Mouse (Mus musculus): ENCODE measurements at regions not wholly inside any gene's neighbourhood (a gene's known extent, or its start where the extent isn't known, plus 50 kb on each side); places are given as distances from the start of the nearest gene placed in this dataset.

DNA sequence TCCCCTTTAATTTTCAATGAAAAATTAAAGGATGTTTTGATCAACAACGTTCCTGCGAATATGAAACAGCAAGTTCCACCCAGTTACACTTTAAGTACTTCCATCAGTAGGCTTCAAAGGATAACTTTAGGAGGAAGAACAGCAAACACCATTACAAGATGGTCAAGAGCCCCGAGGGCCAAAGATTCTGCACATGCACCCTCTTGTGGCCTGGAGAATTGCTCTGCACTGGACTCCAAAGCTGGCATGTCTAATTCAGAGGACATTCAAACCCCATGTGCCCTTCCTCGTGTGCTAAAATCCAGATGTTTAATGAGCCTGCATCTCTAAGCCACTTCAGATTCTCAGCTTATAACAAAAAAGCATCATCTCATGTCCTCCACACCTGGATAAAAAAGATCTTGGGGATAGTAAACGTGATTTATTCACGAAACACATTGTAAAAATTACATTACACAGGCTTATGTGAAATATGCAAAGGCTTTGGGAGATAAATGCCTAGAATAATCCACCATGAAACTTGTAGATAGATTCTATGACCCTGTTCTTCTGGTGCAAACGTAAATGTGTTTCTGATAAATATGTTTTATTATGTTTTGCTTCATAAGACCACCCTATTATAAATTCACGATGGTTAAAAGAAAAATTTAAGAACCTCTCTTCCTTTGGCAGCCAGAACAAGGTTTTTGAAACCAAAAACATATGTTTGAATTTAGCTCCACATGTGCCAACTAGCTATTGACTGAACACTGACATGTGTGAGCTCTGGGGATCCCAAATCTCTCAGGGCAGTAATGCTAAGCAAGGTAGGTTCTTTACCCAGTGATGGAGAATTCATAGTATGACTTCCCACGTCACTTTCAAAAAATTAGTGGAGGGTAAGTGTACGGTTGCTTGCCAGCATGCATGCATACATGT, 100.6 kb upstream of the Rfx3 start:
- no peak for DNase-seq (ENCODE audit: low spot score in 2 of 2)

DNA sequence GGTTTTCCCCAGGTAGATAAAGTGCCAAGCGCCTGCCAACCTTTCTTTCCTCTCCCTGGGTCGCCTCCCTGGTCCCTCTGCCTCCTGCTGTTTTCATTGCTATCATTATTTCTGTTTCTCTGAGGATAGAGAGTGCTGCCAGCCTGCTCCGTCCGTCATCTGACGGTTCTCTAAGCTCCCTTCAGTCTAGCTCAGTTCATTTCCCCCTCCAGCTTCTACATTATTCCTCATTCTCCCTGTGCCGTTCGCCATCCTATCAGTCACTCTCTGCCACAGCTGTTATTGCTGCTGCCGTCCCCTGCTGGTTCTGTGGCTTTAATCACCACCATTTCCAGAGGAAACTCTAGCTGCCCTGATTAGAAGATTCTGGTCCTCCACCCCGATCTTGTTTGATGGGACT, 84.7 kb upstream of the Rfx3 start:
- DNase-seq (ENCODE audit: low spot score in 2 of 2), result no peak

DNA sequence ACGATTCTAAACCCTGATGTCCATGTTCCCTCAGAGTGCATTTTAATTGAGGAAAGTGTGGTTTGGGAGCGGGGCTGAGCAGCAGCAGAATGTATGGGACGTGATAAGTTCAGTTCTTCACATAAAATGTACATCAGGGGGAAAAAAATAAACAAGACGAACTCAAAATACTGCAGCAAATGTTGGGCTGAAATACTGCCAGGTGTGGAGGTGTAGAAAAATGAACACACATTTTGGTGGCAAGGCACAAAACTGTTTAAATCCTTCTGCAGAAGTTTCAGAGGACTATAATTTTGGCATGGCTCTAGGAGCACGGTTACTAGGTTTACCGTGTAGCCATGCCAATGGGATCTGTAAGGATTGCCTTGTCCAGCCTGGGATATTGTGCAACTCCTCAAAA, 81.3 kb upstream of the Rfx3 start:
- no peak for DNase-seq (ENCODE audit: low spot score in 2 of 2)

DNA sequence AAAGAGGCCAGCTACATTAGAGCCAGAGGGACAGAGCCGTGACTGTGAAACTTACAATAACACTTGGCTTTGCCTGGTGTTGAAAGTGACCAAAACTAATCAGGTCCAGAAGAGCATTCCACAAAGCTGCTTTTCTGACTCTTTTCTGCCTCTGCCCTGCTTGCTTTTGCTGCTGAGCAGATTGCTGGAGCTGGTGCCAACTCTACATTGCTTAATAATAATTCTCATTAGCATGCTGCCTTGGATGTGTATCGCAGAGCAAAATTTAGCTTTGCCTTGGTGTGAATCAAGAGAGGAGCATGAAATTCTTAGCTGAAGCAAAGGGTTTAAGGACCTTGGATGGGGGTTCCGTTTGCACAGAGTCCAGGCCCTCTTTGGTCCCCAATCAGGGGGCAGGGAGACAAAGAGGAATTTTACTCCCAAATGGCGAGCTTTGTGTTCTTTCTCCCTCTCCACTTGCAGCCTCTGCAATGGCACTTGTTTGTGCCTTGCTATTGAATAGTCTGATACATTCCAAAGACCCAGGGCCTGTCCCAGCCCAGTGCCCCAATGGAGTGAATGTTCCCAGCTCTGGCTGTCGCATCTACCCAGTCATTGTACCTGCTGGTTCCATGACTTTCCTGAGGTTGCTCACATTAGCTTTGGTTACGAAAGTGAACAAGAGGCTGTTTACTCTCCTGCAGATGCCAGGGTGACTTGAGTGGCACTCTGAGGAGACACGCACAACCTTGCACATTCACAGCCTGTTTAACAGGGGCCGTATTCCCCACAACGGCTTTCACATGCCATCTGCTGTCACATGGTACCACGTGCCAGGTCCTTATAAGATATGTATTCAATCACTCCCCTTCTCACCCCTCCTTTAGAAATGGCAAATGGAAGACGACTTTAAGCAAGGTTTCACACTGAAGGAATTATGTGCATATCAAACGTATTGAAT, 76.9 kb upstream of the Rfx3 start:
- no peak for DNase-seq (ENCODE audit: low spot score in 2 of 2)

DNA sequence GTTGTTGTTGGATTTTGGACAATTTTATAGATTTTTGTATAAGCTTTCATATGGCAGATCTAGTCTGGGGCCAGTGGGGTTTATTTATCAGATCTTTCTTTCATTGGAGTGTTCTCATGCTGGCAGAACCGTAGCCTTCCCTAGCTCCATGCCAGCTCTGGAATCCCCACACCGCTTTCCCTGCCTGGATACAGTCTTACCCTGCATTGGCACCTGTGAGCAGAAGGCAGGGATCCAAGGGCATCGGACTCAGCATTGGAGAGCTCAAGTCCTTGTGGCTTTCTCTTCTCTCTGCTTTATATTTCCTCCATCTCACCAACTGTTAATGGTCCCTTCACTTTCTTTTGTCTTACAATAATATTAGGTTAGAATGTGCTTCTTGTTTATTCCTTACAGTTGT, 59.4 kb upstream of the Rfx3 start:
- no peak for DNase-seq (ENCODE audit: low spot score in 2 of 2)

Data from gastrocnemius, postnatal 4 days (tissue).